Mouse (Mus musculus): ENCODE measurements around the gene Sema5a.

Sema5a gene

GRCm38 (mm10) chr15:32353513-32353912 lies 108.9 kb downstream of the Sema5a start:
- in situ Hi-C loops (cut with MboI, MseI) = loop anchor here in 1 of 2 experiments (10.0 kb wide), 1 partner anchor 1201 kb away; no protein-coding TSS in a partner anchor

GRCm38 (mm10) chr15:32356805-32357204 lies 112.2 kb downstream of the Sema5a start:
- in situ Hi-C loops (cut with MboI, MseI) = loop anchor here in 1 of 2 experiments (10.0 kb wide), 1 partner anchor 1198 kb away; no protein-coding TSS in a partner anchor

GRCm38 (mm10) chr15:32367841-32368240 lies 123.2 kb downstream of the Sema5a start:
- in situ Hi-C loops (cut with MboI, MseI) = loop anchor here in 1 of 2 experiments (5.0 kb wide), 1 partner anchor 49 kb away; no protein-coding TSS in a partner anchor

- in situ Hi-C loops (cut with MboI, MseI) = no loop called here
Observed at GRCm38 (mm10) chr15:32370914-32371313, 126.3 kb downstream of the Sema5a start.

GRCm38 (mm10) chr15:32371385-32371784 lies 126.8 kb downstream of the Sema5a start:
- in situ Hi-C loops (cut with MboI, MseI) = no loop called here

GRCm38 (mm10) chr15:32376326-32376725 lies 131.7 kb downstream of the Sema5a start:
- in situ Hi-C loops (cut with MboI, MseI) = no loop called here

DNA sequence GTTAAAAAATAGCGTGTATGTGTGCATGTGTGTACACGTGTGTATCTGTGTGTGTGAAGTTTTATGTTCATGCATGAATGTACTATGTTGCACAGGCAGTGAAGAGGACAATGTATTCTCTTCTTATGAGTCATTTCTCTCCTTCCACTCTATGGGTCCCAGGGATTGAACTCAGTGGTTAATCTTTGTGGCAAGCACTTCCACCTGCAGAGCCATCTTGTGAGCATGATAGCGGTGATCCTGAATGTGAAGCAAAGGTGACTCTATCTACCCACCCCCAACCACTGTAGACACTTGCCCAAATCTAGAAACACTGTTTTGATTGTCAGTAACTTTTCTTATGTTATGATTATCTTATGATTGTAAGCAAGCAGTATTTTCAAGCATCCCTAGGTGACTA lies 133.2 kb downstream of the Sema5a start:
- in situ Hi-C loops (cut with MboI, MseI) = no loop called here

DNA sequence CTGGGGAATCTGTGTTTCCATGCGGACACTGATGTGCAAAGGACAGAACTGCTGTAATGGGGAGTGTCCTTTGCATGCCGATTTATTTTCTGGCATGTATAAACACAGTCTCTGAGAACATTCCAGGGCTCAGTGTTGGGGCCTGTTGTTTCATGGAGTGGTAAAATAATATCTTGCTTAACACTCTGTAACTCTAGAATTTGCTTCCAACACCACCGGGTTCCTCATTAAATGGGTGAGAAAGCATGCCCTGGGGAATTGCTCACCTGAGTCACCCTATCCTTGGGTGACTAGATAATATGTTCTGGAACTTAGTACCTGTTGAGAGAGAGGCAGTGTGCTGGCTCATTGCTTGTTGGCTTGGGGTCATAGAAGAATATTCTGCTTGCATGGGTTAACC lies 135.7 kb downstream of the Sema5a start:
- in situ Hi-C loops (cut with MboI, MseI) = no loop called here

DNA sequence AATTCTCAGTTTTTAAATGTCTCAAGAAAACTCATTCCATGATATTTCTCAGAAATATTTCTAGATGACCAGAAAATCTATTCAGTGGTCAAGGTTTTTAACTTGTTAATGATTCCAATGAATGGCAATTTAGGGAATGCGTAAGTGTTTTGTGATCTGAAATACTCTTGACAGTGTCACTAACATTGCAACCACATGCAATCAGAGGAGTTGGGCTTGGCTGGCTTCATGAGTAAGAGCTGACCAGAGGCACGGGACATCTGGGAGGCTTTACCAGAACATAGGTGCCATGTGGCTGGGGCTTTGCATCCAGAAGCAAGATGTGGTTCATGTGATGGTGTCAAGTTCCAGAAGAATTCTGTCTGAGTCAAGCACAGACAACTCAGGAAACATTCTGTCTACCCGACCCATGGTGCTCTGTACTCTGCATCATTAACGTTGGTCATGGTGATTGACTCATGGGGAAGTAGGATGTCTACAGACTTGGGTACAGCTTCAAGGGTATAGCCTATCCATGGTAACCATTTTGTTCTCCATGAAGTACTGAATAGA lies 138.4 kb downstream of the Sema5a start:
- in situ Hi-C loops (cut with MboI, MseI) = no loop called here

DNA sequence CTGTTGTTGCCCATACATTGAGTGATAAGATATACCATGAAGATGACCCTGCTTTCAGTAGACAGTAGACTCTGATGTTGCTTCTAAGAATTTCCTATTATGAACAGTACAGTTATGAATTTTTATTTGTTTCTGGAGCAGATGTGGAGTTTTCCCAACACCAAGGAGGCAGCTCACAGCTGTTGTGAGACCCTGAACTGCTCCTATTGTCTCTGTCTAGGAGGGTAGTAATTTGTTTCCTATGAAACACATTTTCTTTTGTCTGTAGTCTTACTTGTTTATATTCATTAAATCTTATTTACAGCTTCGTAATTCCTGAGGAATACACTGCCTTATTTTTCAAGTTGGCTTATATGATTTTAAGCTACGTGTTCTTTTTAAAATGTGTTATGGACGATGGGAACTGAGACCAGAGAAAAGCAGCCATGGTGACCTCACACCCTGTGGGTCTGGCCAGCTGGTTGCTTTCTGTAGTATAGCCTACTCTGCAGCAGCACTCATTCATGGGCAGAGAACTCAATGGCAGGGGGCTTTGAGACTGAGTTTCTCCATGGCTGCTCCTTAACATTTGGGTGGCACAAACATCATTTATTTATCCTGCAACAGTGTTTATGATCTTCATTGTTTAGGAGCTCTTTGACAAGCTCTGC lies 151.8 kb downstream of the Sema5a start:
- in situ Hi-C loops (cut with MboI, MseI) = no loop called here

DNA sequence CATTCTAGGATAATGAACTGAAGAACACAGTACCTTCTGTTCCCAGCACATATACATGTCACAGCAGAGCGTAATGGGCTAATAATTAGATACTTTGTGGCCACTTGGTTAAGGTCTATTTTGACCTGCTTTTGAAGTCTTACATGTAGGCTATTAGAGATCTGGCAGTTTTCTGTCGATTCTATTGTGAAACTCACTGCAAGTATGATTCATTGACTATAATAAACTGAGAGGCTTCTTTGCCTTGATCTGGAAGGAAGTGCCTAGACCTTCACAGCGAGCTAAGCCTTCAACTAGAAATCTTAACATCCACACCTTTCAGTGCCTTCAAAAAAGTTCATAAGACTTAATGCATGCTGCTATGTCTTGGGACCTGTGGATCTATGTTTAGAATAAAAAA lies 152.5 kb downstream of the Sema5a start:
- in situ Hi-C loops (cut with MboI, MseI) = no loop called here

- in situ Hi-C loops (cut with MboI, MseI) = no loop called here
Observed at GRCm38 (mm10) chr15:32398721-32399120, 154.1 kb downstream of the Sema5a start.

DNA sequence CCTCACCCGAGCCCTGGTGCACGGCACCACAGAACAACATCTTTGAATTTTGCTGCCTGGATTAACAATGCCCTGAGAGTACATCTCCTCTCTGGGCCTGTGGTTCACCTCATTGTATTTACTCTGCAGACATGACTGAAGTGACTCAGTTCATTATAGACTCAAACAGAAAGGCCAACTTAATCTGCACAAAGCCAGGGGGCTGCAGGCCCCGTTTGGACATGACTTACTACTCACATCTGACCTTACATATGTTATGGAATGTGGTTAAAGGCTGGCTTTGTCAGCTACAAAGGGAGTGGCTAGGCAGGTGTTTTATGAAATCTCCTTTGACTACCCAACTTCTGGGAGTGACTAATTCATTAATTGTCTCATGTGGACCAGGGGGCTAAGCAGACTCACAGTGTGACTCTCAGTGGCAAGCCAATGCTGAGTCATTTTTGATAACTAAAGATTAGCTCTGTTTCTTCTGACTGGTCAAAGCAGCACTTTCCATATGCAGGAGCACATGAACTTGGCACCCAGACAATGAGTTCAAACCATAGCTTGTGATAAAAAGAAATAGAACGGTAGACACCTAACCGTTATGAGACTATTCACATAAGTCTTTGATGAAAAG lies 157.4 kb downstream of the Sema5a start:
- in situ Hi-C loops (cut with MboI, MseI) = no loop called here

DNA sequence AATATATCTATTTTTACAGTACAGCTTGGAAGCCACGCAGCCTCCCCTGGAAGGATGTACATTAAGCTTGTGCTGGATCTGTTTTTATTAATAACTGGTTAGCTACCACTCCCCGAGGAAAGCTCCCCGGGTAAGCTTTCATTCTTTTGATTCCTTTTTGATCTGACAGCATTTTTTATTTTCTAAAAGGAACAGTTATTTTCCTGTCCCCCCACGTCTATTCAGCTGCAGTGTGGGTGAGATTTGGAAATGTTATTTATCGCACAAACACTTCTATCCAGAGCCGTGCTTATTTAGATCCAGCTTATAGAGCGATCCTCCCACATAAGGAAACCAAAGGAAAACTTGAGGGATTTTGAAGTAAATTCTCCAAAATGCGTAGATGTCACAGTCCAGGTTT lies 158.7 kb downstream of the Sema5a start:
- in situ Hi-C loops (cut with MboI, MseI) = no loop called here

GRCm38 (mm10) chr15:32406436-32406835 lies 161.8 kb downstream of the Sema5a start:
- in situ Hi-C loops (cut with MboI, MseI) = no loop called here

DNA sequence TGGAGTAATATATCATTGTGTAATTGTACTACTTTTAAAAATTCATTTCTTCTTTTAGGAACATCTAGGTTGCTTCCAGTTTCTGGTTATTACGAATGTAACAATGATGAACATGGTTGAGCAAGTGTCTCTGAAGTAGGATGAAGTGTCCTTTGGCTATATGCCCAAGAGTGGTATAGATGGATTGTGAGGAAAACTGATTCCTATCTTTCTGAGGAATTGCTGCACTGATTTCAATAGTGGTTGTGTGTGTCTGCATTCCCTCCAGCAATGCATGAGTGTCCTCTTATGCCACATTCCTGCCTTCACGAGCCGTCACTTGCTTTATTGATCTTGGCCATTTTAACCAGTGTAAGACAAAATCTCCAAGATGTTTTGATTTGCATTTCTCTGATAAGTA lies 163.2 kb downstream of the Sema5a start:
- in situ Hi-C loops (cut with MboI, MseI) = no loop called here

DNA sequence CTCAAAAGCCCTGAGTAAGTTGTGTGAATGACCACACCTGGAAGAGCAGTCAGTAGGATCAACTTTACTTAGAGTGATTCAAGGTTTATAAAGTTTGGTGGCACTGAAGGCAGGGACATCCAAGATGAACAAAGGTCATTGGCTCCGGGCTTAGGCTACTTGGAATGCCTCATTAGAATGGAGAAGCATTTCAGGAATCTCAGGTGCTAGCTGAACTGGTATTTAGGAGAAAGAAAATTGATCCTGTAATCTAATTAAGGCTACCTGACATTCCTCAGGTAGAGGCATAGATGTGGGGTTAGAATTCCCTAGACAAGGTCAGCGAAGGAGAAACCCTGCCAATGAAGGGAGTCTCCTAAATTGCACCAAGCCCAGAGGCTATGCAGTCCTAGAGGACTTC lies 171.7 kb downstream of the Sema5a start:
- in situ Hi-C loops (cut with MboI, MseI) = loop anchor here in 1 of 2 experiments (5.0 kb wide), 1 partner anchor 49 kb away; no protein-coding TSS in a partner anchor

- in situ Hi-C loops (cut with MboI, MseI) = no loop called here
Observed at GRCm38 (mm10) chr15:32422631-32423030, 178.0 kb downstream of the Sema5a start.

DNA sequence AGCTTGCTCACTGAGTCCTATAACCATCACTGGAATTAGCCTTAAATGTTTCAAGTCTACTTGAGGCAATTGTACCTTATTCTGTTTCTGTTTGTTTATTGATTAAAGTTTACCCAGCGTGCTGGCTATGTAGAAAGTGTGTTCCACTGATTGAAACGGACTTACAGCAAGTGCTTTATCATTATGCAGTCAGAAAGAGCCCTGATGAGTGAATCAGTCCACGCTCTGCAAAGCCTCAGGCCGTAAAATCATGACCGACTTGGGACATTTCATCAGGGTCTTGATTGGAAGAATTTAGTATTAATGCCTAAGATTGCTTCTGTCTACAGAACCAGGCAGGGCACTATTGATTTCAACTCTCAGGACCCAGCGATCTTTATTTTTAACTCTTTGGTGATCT lies 178.5 kb downstream of the Sema5a start:
- in situ Hi-C loops (cut with MboI, MseI) = no loop called here

DNA sequence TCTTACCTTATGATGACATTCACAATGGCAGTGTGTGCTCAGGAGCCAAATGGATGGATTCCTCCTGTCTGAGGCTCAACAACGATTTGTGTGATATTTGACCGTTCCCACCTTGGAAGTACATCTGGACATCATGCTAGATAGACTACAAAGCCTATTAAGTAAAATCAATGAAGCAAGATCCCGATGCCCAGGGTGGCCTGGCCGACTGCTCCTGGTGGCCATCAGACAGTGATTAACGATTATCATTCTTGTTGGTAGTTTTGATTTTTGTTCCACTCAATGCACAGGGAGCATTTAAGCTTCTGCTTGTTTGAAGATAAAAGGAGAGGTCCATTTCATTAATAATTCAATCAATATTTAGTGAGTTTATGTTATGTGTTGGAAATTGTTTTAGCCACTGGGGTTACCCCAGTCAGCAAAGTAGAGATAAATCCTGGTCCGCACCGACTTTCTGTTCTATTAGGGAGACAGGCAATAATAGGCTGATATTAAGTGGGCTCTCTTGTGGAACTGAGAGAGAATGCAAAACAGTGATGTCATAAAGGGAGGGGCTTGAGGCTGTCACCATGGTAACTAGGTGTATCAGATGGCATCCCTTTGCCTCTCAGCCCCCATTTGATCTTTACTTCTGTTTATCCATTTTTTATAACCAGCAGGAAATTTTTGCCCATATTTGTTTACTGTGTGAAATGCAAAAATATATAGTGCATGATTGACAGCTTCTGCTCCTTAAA lies 182.7 kb downstream of the Sema5a start:
- in situ Hi-C loops (cut with MboI, MseI) = no loop called here

- in situ Hi-C loops (cut with MboI, MseI) = no loop called here
Observed at GRCm38 (mm10) chr15:32432927-32433832, 188.6 kb downstream of the Sema5a start.

Measured in T-helper 17 cell (primary cell).